Mouse (Mus musculus) mesoderm, embryonic 11.5 days (tissue): Measurements from ENCODE around the gene Porcn.
A peak's percentile ranks its signal among the peaks of the same experiment; 100 is the strongest.

Experiments used
- DNase-seq: peaks from one replicate; pipeline ENCODE4 v3.0.0-alpha.2; 2012; ENCODE audit warnings: low read depth, low spot score

Gene Porcn

GRCm38 (mm10) chrX:8206694-8207197 lies 421 bp upstream of the Porcn start:
- no peak for DNase-seq

- no peak for DNase-seq
These were observed 774 bp downstream of the Porcn start for GRCm38 (mm10) chrX:8205551-8205950.

- DNase-seq: no peak
These were observed 1.2 kb downstream of the Porcn start for GRCm38 (mm10) chrX:8205088-8205487.

GRCm38 (mm10) chrX:8204076-8204475 lies 2.2 kb downstream of the Porcn start:
- no peak for DNase-seq

- no peak for DNase-seq
These were observed 3.2 kb downstream of the Porcn start for GRCm38 (mm10) chrX:8203105-8203504.

- no peak for DNase-seq
These were observed 13.0 kb downstream of the Porcn start, which contains the start of gene Ebp for GRCm38 (mm10) chrX:8193419-8193723. Gene Ebp, minus strand, starts transcription at chrX:8193512.

- DNase-seq: peak; percentile 84
These were observed 13.5 kb downstream of the Porcn start for GRCm38 (mm10) chrX:8192640-8193418.

- no peak for DNase-seq
These were observed 14.1 kb downstream of the Porcn start for GRCm38 (mm10) chrX:8192126-8192639.

- no peak for DNase-seq
These were observed 23.3 kb downstream of the Porcn start for GRCm38 (mm10) chrX:8182871-8183540.

GRCm38 (mm10) chrX:8179646-8180045 lies 26.7 kb downstream of the Porcn start:
- no peak for DNase-seq

- no peak for DNase-seq
These were observed 27.5 kb downstream of the Porcn start for GRCm38 (mm10) chrX:8178871-8179270.

GRCm38 (mm10) chrX:8175504-8176385 lies 30.6 kb downstream of the Porcn start, which contains the start of gene Tbc1d25:
Gene Tbc1d25, minus strand, starts transcription at chrX:8176181.
- peak; percentile 87 for DNase-seq

GRCm38 (mm10) chrX:8175169-8175503 lies 31.2 kb downstream of the Porcn start:
- no peak for DNase-seq

GRCm38 (mm10) chrX:8167716-8168647 lies 38.3 kb downstream of the Porcn start:
- DNase-seq: no peak

GRCm38 (mm10) chrX:8164471-8164870 lies 41.9 kb downstream of the Porcn start:
- DNase-seq: no peak

GRCm38 (mm10) chrX:8163076-8163475 lies 43.2 kb downstream of the Porcn start:
- DNase-seq: no peak

- peak; percentile 89 for DNase-seq
These were observed 61.0 kb downstream of the Porcn start, which contains the start of gene Rbm3 for GRCm38 (mm10) chrX:8145153-8145991. Gene Rbm3, minus strand, starts transcription at chrX:8145880.
